Mouse (Mus musculus): ENCODE data around the gene 4930519P11Rik. TPM values are rescaled to one million over a fixed set of nuclear protein-coding genes. Genes with fewer than 3 reads are reported as not detected.

4930519P11Rik gene
- polyA plus RNA-seq, 1 experiment from 2014 or later, result not detected

Other genes with a start within 250 kb of the 4930519P11Rik start
- 13.9 and 16.0 TPM in 2 replicates for gene Cdk5rap1, start 240.4 kb downstream of the 4930519P11Rik start, polyA plus RNA-seq (2016; fragmentation: Nextera tagmentation; extraction: Ambion mirVana)
- 5.3 and 7.9 TPM in 2 replicates for gene Snta1, start 205.3 kb downstream of the 4930519P11Rik start, polyA plus RNA-seq (2016; fragmentation: Nextera tagmentation; extraction: Ambion mirVana)
- gene Cbfa2t2, start 177.0 kb downstream of the 4930519P11Rik start, polyA plus RNA-seq (2016; fragmentation: Nextera tagmentation; extraction: Ambion mirVana), result 79.1 and 84.9 TPM in 2 replicates
- 9.5 and 10.0 TPM in 2 replicates for gene 1700003F12Rik, start 66.4 kb downstream of the 4930519P11Rik start, polyA plus RNA-seq (2016; fragmentation: Nextera tagmentation; extraction: Ambion mirVana)
- 0.60 and 1.3 TPM in 2 replicates for gene Actl10, start 61.7 kb downstream of the 4930519P11Rik start, polyA plus RNA-seq (2016; fragmentation: Nextera tagmentation; extraction: Ambion mirVana)
- 9.8 and 16.0 TPM in 2 replicates for gene Necab3, start 54.5 kb downstream of the 4930519P11Rik start, polyA plus RNA-seq (2016; fragmentation: Nextera tagmentation; extraction: Ambion mirVana)
- gene E2f1, start 43.5 kb downstream of the 4930519P11Rik start, polyA plus RNA-seq (2016; fragmentation: Nextera tagmentation; extraction: Ambion mirVana), result 41.4 and 43.8 TPM in 2 replicates
- gene Pxmp4, start 9.7 kb downstream of the 4930519P11Rik start, polyA plus RNA-seq (2016; fragmentation: Nextera tagmentation; extraction: Ambion mirVana), result 14.5 and 16.9 TPM in 2 replicates
- 1.3 and 1.4 TPM in 2 replicates for gene Zfp341, start 140 bp downstream of the 4930519P11Rik start, polyA plus RNA-seq (2016; fragmentation: Nextera tagmentation; extraction: Ambion mirVana)
- 13.3 and 18.1 TPM in 2 replicates for gene Chmp4b, start 38.3 kb upstream of the 4930519P11Rik start, polyA plus RNA-seq (2016; fragmentation: Nextera tagmentation; extraction: Ambion mirVana)
- gene Gm14214, start 156.6 kb upstream of the 4930519P11Rik start, polyA plus RNA-seq (2016; fragmentation: Nextera tagmentation; extraction: Ambion mirVana), result not detected in 2 replicates
- gene Raly, start 177.7 kb upstream of the 4930519P11Rik start, polyA plus RNA-seq (2016; fragmentation: Nextera tagmentation; extraction: Ambion mirVana), result 52.8 and 77.6 TPM in 2 replicates
- gene a, start 178.0 kb upstream of the 4930519P11Rik start, polyA plus RNA-seq (2016; fragmentation: Nextera tagmentation; extraction: Ambion mirVana), result 1.0 and 1.7 TPM in 2 replicates

All from hindbrain, embryonic 10.5 days (tissue).